Mouse (Mus musculus): ENCODE measurements at regions not wholly inside any gene's neighbourhood (a gene's known extent, or its start where the extent isn't known, plus 50 kb on each side); places are given as distances from the start of the nearest gene placed in this dataset.

DNA sequence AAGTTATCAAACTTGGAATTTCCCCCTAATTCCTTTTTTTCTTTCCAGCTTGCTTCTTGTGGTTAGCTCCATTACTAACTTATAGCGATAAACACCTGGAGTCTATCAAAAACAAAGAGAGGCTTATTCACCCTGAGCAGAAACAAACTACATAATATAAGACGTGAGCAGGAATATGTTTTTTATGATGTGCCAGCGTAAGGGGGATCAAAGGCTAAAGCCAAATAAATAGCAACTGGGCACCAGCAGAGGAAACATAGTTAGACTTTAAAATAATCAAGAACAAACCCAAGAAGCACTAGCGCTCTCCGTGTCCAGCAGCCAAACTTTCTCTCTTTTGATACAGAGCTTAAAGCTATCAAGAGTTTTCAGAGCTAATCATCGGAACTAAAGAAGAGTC, 76.1 kb downstream of the Rps12 start:
- Histone ChIP-seq H3K4me3 (ENCODE audit: control insufficient read depth, low read depth, low read length) (no peak overlapping the region), H3K27ac (ENCODE audit: control insufficient read depth, insufficient read depth, low read depth, low read length) (no peak overlapping the region), H3K36me3 (ENCODE audit: control insufficient read depth, insufficient read depth, low read length) (no peaks in the 10 kb centered on the region), H3K27me3 (ENCODE audit: control insufficient read depth, insufficient read depth, low read length) (no peaks in the 10 kb centered on the region), H3K4me1 (ENCODE audit: control insufficient read depth, insufficient read depth, low read length) (no peaks in the 10 kb centered on the region)
- TF ChIP-seq CTCF (IDR thresholded peaks at IDR 0.05; ENCODE audit: control insufficient read depth, insufficient read depth, insufficient replicate concordance, low read depth, low read length) (no peak), POLR2A (IDR thresholded peaks at IDR 0.05; ENCODE audit: control insufficient read depth, low read depth, low read length) (no peak)

DNA sequence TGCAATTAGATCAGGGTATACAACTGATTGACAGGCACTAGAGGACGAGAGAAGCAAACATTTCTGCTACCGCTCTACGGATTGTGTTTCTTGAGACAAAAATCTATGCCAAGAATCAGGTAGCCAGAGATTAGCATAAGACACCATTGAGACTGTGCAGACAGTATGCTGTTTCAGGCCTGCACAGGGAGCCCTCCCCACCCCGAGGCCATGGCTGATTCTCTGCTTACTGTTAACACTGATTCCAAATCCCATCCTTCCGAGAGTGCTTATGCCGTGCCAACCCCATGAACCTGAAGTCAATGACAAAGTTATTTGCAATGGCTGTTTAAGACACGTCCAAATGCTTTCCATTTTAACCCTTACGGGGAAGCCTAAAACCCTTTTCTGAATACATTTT, 78.8 kb downstream of the Rps12 start:
- H3K27me3 ChIP-seq (ENCODE audit: control insufficient read depth, insufficient read depth, low read length): no peaks in the 10 kb centered on the region
- no peak overlapping the region for H3K4me3 ChIP-seq (ENCODE audit: control insufficient read depth, low read depth, low read length)
- no peaks in the 10 kb centered on the region for H3K4me1 ChIP-seq (ENCODE audit: control insufficient read depth, insufficient read depth, low read length)
- H3K36me3 ChIP-seq (ENCODE audit: control insufficient read depth, insufficient read depth, low read length): no peaks in the 10 kb centered on the region
- TF ChIP-seq CTCF (IDR thresholded peaks at IDR 0.05; ENCODE audit: control insufficient read depth, insufficient read depth, insufficient replicate concordance, low read depth, low read length) (no peak), POLR2A (IDR thresholded peaks at IDR 0.05; ENCODE audit: control insufficient read depth, low read depth, low read length) (no peak)
- H3K27ac ChIP-seq (ENCODE audit: control insufficient read depth, insufficient read depth, low read depth, low read length): no peak overlapping the region

DNA sequence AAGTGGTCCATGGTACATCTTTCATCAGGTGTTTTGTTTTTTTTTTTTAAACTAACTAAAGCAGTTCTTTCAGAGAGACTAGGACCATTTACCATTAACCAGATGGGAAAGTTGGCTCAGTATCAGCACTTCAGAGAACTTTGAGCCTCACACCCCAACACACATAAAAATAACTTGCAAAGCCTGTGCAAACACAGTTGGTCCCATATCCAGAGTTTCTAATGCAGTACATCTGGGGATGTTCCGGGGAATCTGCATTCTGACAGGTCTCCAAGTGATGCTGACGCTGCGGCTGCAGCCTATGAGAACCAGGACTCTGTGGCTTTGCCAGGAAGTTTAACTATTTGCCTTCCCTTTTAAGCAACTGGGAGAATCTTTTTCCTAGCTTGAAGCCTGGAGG, 79.9 kb downstream of the Rps12 start:
- Histone ChIP-seq H3K4me1 (ENCODE audit: control insufficient read depth, insufficient read depth, low read length) (no peaks in the 10 kb centered on the region; the same call in 1 of the 2 replicates), H3K27me3 (ENCODE audit: control insufficient read depth, insufficient read depth, low read length) (no peaks in the 10 kb centered on the region), H3K36me3 (ENCODE audit: control insufficient read depth, insufficient read depth, low read length) (no peaks in the 10 kb centered on the region), H3K27ac (ENCODE audit: control insufficient read depth, insufficient read depth, low read depth, low read length) (no peak overlapping the region), H3K4me3 (ENCODE audit: control insufficient read depth, low read depth, low read length) (no peak overlapping the region)
- TF ChIP-seq CTCF (IDR thresholded peaks at IDR 0.05; ENCODE audit: control insufficient read depth, insufficient read depth, insufficient replicate concordance, low read depth, low read length) (no peak), POLR2A (IDR thresholded peaks at IDR 0.05; ENCODE audit: control insufficient read depth, low read depth, low read length) (no peak)

DNA sequence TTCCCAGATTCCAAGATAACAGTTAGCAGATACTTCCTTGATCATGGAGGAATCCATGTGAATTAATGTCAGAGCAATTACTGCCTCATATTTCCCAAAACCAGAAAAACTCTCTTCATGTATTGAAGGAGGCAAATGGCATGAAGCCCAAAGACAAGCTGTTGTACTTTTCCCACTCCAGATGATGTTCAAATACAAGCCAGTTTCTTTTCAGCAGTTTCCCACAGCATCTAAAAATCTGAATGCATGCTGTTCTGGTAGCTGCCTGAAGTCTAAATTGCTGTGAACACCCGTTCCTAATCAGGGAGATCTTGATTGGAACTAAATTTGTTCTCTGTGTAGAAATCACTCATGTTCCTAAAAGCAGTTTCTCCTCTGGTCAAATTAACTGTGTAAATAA, 83.0 kb downstream of the Rps12 start:
- Histone ChIP-seq H3K27me3 (ENCODE audit: control insufficient read depth, insufficient read depth, low read length) (no peaks in the 10 kb centered on the region), H3K4me1 (ENCODE audit: control insufficient read depth, insufficient read depth, low read length) (no peaks in the 10 kb centered on the region; the same call in 1 of the 2 replicates), H3K27ac (ENCODE audit: control insufficient read depth, insufficient read depth, low read depth, low read length) (no peak overlapping the region), H3K4me3 (ENCODE audit: control insufficient read depth, low read depth, low read length) (no peak overlapping the region), H3K36me3 (ENCODE audit: control insufficient read depth, insufficient read depth, low read length) (no peaks in the 10 kb centered on the region)
- no peak for TF ChIP-seq CTCF (IDR thresholded peaks at IDR 0.05; ENCODE audit: control insufficient read depth, insufficient read depth, insufficient replicate concordance, low read depth, low read length)
- TF ChIP-seq POLR2A (IDR thresholded peaks at IDR 0.05; ENCODE audit: control insufficient read depth, low read depth, low read length): no peak

DNA sequence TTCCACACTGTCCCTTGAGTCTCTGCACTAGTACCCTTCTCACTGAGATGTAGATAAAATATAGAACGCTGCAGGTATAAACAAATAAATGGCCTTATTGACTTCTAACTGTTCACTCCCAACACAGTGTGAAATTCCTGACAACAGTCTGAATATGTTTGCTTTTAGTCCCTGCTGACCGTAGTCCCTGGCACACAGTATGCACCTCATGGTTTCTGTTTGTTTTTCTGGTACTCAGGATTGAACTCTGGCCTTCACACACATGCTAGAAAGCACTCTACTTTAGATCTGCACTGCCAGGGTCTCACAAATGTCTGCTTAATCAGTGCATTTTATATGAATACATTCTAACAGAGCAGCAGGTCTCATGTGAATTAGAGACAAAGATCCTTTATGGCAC, 95.8 kb downstream of the Rps12 start:
- H3K27me3 ChIP-seq (ENCODE audit: control insufficient read depth, insufficient read depth, low read length): no peaks in the 10 kb centered on the region
- H3K36me3 ChIP-seq (ENCODE audit: control insufficient read depth, insufficient read depth, low read length): no peaks in the 10 kb centered on the region
- H3K4me3 ChIP-seq (ENCODE audit: control insufficient read depth, low read depth, low read length): no peak overlapping the region
- TF ChIP-seq CTCF (IDR thresholded peaks at IDR 0.05; ENCODE audit: control insufficient read depth, insufficient read depth, insufficient replicate concordance, low read depth, low read length): no peak
- no peak for TF ChIP-seq POLR2A (IDR thresholded peaks at IDR 0.05; ENCODE audit: control insufficient read depth, low read depth, low read length)
- H3K27ac ChIP-seq (ENCODE audit: control insufficient read depth, insufficient read depth, low read depth, low read length): no peak overlapping the region
- peaks cover 3% of the 10 kb centered on the region; the same call in 1 of the 2 replicates for H3K4me1 ChIP-seq (ENCODE audit: control insufficient read depth, insufficient read depth, low read length)

DNA sequence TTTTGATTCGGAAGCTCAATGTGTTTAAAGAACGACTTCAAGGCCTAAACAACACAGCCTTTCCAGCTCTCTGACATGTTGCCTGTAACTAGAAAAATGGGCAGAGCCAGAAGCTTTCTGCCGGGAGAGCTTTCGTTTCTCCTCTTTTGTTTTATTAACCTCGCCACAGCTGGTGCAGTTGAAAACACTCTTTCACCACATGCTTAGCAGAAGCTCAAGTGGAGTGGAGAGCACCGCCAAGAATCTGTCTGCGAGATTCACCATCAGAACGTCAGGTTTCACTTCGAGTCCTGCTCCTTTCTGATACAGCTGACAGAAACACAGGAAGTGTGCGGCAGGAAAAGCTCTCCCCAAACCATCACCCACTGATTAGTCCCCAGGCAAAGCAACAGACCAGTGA, 100.1 kb downstream of the Rps12 start:
- Histone ChIP-seq H3K27ac (ENCODE audit: control insufficient read depth, insufficient read depth, low read depth, low read length) (no peak overlapping the region), H3K4me3 (ENCODE audit: control insufficient read depth, low read depth, low read length) (peak overlapping the region; percentile 32; the same call in 1 of the 2 replicates)

DNA sequence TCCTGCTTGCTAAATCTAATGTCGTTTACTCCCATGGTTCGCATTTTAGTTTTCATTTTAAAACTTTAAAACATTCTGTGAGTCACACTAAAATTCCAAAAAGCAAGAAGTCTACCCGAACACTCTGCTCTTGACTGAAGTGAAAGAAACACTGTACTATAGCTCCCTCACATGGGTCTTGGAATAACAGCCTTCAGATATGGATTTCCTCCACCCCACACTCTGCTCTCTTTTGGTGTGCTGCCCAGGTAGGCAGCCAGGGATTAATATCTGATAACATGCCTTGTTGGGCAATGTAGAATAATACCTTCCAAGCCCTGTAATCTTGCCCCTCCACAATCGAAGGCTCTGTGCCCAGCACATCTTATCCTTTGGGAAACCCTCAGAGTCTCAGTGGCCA, 104.0 kb downstream of the Rps12 start:
- no peak overlapping the region for H3K4me3 ChIP-seq (ENCODE audit: control insufficient read depth, low read depth, low read length)
- TF ChIP-seq CTCF (IDR thresholded peaks at IDR 0.05; ENCODE audit: control insufficient read depth, insufficient read depth, insufficient replicate concordance, low read depth, low read length) (no peak), POLR2A (IDR thresholded peaks at IDR 0.05; ENCODE audit: control insufficient read depth, low read depth, low read length) (no peak)
- peaks cover 3% of the 10 kb centered on the region; the same call in 1 of the 2 replicates for H3K4me1 ChIP-seq (ENCODE audit: control insufficient read depth, insufficient read depth, low read length)
- H3K27me3 ChIP-seq (ENCODE audit: control insufficient read depth, insufficient read depth, low read length): no peaks in the 10 kb centered on the region
- no peaks in the 10 kb centered on the region for H3K36me3 ChIP-seq (ENCODE audit: control insufficient read depth, insufficient read depth, low read length)
- no peak overlapping the region for H3K27ac ChIP-seq (ENCODE audit: control insufficient read depth, insufficient read depth, low read depth, low read length)

More for the DNA sequence above, 100.1 kb downstream of the Rps12 start:
- no peaks in the 10 kb centered on the region for H3K27me3 ChIP-seq (ENCODE audit: control insufficient read depth, insufficient read depth, low read length)
- H3K36me3 ChIP-seq (ENCODE audit: control insufficient read depth, insufficient read depth, low read length): no peaks in the 10 kb centered on the region
- TF ChIP-seq CTCF (IDR thresholded peaks at IDR 0.05; ENCODE audit: control insufficient read depth, insufficient read depth, insufficient replicate concordance, low read depth, low read length) (no peak), POLR2A (IDR thresholded peaks at IDR 0.05; ENCODE audit: control insufficient read depth, low read depth, low read length) (no peak)
- H3K4me1 ChIP-seq (ENCODE audit: control insufficient read depth, insufficient read depth, low read length): peaks cover 3% of the 10 kb centered on the region; the same call in 1 of the 2 replicates

DNA sequence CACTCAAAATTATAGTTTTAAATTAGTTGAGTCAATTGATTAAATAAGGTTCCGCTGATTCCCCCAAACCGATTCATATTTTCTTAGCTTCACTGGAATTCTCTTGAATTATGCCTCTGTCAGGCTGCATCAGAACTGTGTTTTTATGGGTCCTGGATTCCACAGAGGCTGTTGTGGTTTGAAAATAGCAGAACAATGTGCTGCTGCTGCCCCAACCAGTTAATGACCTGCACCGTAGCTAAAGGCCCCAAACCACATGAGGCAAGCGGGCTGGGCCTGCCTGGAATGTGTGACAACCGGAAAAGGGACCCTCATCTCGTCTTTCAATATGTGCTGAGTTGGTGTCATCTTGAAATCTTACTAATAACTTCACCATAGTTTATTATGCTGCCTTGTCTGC, 111.2 kb downstream of the Rps12 start:
- Histone ChIP-seq H3K27me3 (ENCODE audit: control insufficient read depth, insufficient read depth, low read length) (no peaks in the 10 kb centered on the region), H3K36me3 (ENCODE audit: control insufficient read depth, insufficient read depth, low read length) (no peaks in the 10 kb centered on the region), H3K4me3 (ENCODE audit: control insufficient read depth, low read depth, low read length) (no peak overlapping the region), H3K27ac (ENCODE audit: control insufficient read depth, insufficient read depth, low read depth, low read length) (no peak overlapping the region), H3K4me1 (ENCODE audit: control insufficient read depth, insufficient read depth, low read length) (no peaks in the 10 kb centered on the region; the same call in 1 of the 2 replicates)
- TF ChIP-seq POLR2A (IDR thresholded peaks at IDR 0.05; ENCODE audit: control insufficient read depth, low read depth, low read length) (no peak), CTCF (IDR thresholded peaks at IDR 0.05; ENCODE audit: control insufficient read depth, insufficient read depth, insufficient replicate concordance, low read depth, low read length) (no peak)

Data from testis, adult 2 months (tissue).